Mouse (Mus musculus): ENCODE measurements at regions not wholly inside any gene's neighbourhood (a gene's known extent, or its start where the extent isn't known, plus 50 kb on each side); places are given as distances from the start of the nearest gene placed in this dataset.

GRCm38 (mm10) chr16:58236857-58237256, 171.4 kb upstream of the Dcbld2 start:
- Histone ChIP-seq H3K27ac (replicated peaks; ENCODE audit: low read depth, low read length) (no peak overlapping the region), H3K9ac (ENCODE audit: low read depth, low read length, severe bottlenecking) (no peak overlapping the region), H3K4me2 (replicated peaks; ENCODE audit: low read depth, low read length, severe bottlenecking) (no peak overlapping the region), H3K4me1 (ENCODE audit: control insufficient read depth, insufficient read depth, low read length) (no peaks in the 10 kb centered on the region), H3K4me3 (replicated peaks; ENCODE audit: low read length) (no peak overlapping the region), H3K36me3 (ENCODE audit: control insufficient read depth, insufficient read depth, low read length) (no peaks in the 10 kb centered on the region), H3K27me3 (ENCODE audit: control insufficient read depth, insufficient read depth, low read length) (no peaks in the 10 kb centered on the region), H3K9me3 (ENCODE audit: control insufficient read depth, low read length) (no peaks in the 10 kb centered on the region)
- WGBS = 82% methylated on average over 1 of the region's 1 CpGs
- ATAC-seq (ENCODE audit: low FRiP score, low read depth) (no peak), DNase-seq (ENCODE audit: low spot score) (no peak)
- TF ChIP-seq POLR2A (IDR thresholded peaks at IDR 0.05; ENCODE audit: borderline replicate concordance, extremely low read depth, insufficient read depth, insufficient read length) = no peak

GRCm38 (mm10) chr16:58276281-58276680, 132.0 kb upstream of the Dcbld2 start:
- Histone ChIP-seq H3K9ac (ENCODE audit: low read depth, low read length, severe bottlenecking) (no peak overlapping the region), H3K36me3 (ENCODE audit: control insufficient read depth, insufficient read depth, low read length) (no peaks in the 10 kb centered on the region), H3K27me3 (ENCODE audit: control insufficient read depth, insufficient read depth, low read length) (no peaks in the 10 kb centered on the region), H3K4me1 (ENCODE audit: control insufficient read depth, insufficient read depth, low read length) (no peaks in the 10 kb centered on the region), H3K4me2 (replicated peaks; ENCODE audit: low read depth, low read length, severe bottlenecking) (no peak overlapping the region), H3K9me3 (ENCODE audit: control insufficient read depth, low read length) (no peaks in the 10 kb centered on the region), H3K27ac (replicated peaks; ENCODE audit: low read depth, low read length) (no peak overlapping the region), H3K4me3 (replicated peaks; ENCODE audit: low read length) (no peak overlapping the region)
- ATAC-seq (ENCODE audit: low FRiP score, low read depth) = no peak
- TF ChIP-seq POLR2A (IDR thresholded peaks at IDR 0.05; ENCODE audit: borderline replicate concordance, extremely low read depth, insufficient read depth, insufficient read length) = no peak
- DNase-seq (ENCODE audit: low spot score) = no peak
- 84% methylated on average over 3 of the region's 3 CpGs for WGBS

- no peaks in the 10 kb centered on the region for H3K27me3 ChIP-seq (ENCODE audit: control insufficient read depth, insufficient read depth, low read length)
- no peak overlapping the region for H3K4me3 ChIP-seq (replicated peaks; ENCODE audit: low read length)
- no peak overlapping the region for H3K9ac ChIP-seq (ENCODE audit: low read depth, low read length, severe bottlenecking)
- no peaks in the 10 kb centered on the region for H3K36me3 ChIP-seq (ENCODE audit: control insufficient read depth, insufficient read depth, low read length)
- no peak overlapping the region for H3K4me2 ChIP-seq (replicated peaks; ENCODE audit: low read depth, low read length, severe bottlenecking)
- no peaks in the 10 kb centered on the region for H3K4me1 ChIP-seq (ENCODE audit: control insufficient read depth, insufficient read depth, low read length)
- DNase-seq (ENCODE audit: low spot score) (peak; percentile 57), ATAC-seq (ENCODE audit: low FRiP score, low read depth) (no peak)
- H3K9me3 ChIP-seq (ENCODE audit: control insufficient read depth, low read length) = no peaks in the 10 kb centered on the region
- 24% methylated on average over 3 of the region's 3 CpGs for WGBS
- no peak for TF ChIP-seq POLR2A (IDR thresholded peaks at IDR 0.05; ENCODE audit: borderline replicate concordance, extremely low read depth, insufficient read depth, insufficient read length)
- H3K27ac ChIP-seq (replicated peaks; ENCODE audit: low read depth, low read length) = no peak overlapping the region
Measured at GRCm38 (mm10) chr16:58281474-58281873, 126.8 kb upstream of the Dcbld2 start.

- H3K9me3 ChIP-seq (ENCODE audit: control insufficient read depth, low read length) = no peaks in the 10 kb centered on the region
- DNase-seq (ENCODE audit: low spot score) = no peak
Measured at GRCm38 (mm10) chr16:58294457-58294856, 113.8 kb upstream of the Dcbld2 start.

GRCm38 (mm10) chr16:58295128-58295527, 113.1 kb upstream of the Dcbld2 start:
- H3K36me3 ChIP-seq (ENCODE audit: control insufficient read depth, insufficient read depth, low read length) = no peaks in the 10 kb centered on the region
- 79% methylated on average over 1 of the region's 1 CpGs for WGBS
- ATAC-seq (ENCODE audit: low FRiP score, low read depth) (no peak), DNase-seq (ENCODE audit: low spot score) (no peak)
- no peaks in the 10 kb centered on the region for H3K4me1 ChIP-seq (ENCODE audit: control insufficient read depth, insufficient read depth, low read length)
- no peak overlapping the region for H3K9ac ChIP-seq (ENCODE audit: low read depth, low read length, severe bottlenecking)
- no peaks in the 10 kb centered on the region for H3K9me3 ChIP-seq (ENCODE audit: control insufficient read depth, low read length)
- TF ChIP-seq POLR2A (IDR thresholded peaks at IDR 0.05; ENCODE audit: borderline replicate concordance, extremely low read depth, insufficient read depth, insufficient read length) = no peak
- H3K4me3 ChIP-seq (replicated peaks; ENCODE audit: low read length) = no peak overlapping the region
- no peaks in the 10 kb centered on the region for H3K27me3 ChIP-seq (ENCODE audit: control insufficient read depth, insufficient read depth, low read length)
- no peak overlapping the region for H3K27ac ChIP-seq (replicated peaks; ENCODE audit: low read depth, low read length)
- no peak overlapping the region for H3K4me2 ChIP-seq (replicated peaks; ENCODE audit: low read depth, low read length, severe bottlenecking)

More at GRCm38 (mm10) chr16:58294457-58294856, 113.8 kb upstream of the Dcbld2 start:
- TF ChIP-seq POLR2A (IDR thresholded peaks at IDR 0.05; ENCODE audit: borderline replicate concordance, extremely low read depth, insufficient read depth, insufficient read length) = no peak
- Histone ChIP-seq H3K36me3 (ENCODE audit: control insufficient read depth, insufficient read depth, low read length) (no peaks in the 10 kb centered on the region), H3K4me1 (ENCODE audit: control insufficient read depth, insufficient read depth, low read length) (no peaks in the 10 kb centered on the region), H3K4me3 (replicated peaks; ENCODE audit: low read length) (no peak overlapping the region), H3K4me2 (replicated peaks; ENCODE audit: low read depth, low read length, severe bottlenecking) (no peak overlapping the region), H3K27ac (replicated peaks; ENCODE audit: low read depth, low read length) (no peak overlapping the region), H3K27me3 (ENCODE audit: control insufficient read depth, insufficient read depth, low read length) (no peaks in the 10 kb centered on the region), H3K9ac (ENCODE audit: low read depth, low read length, severe bottlenecking) (no peak overlapping the region)
- WGBS = 76% methylated on average over 3 of the region's 3 CpGs
- ATAC-seq (ENCODE audit: low FRiP score, low read depth) = no peak

- ATAC-seq (ENCODE audit: low FRiP score, low read depth) = peak; percentile 64
- WGBS = 19% methylated on average over 4 of the region's 4 CpGs
Measured at GRCm38 (mm10) chr16:58299495-58299894, 108.7 kb upstream of the Dcbld2 start.

More at GRCm38 (mm10) chr16:58299495-58299894, 108.7 kb upstream of the Dcbld2 start:
- Histone ChIP-seq H3K27me3 (ENCODE audit: control insufficient read depth, insufficient read depth, low read length) (no peaks in the 10 kb centered on the region), H3K4me3 (replicated peaks; ENCODE audit: low read length) (no peak overlapping the region), H3K9me3 (ENCODE audit: control insufficient read depth, low read length) (no peaks in the 10 kb centered on the region), H3K4me1 (ENCODE audit: control insufficient read depth, insufficient read depth, low read length) (no peaks in the 10 kb centered on the region), H3K36me3 (ENCODE audit: control insufficient read depth, insufficient read depth, low read length) (no peaks in the 10 kb centered on the region), H3K9ac (ENCODE audit: low read depth, low read length, severe bottlenecking) (no peak overlapping the region), H3K27ac (replicated peaks; ENCODE audit: low read depth, low read length) (no peak overlapping the region), H3K4me2 (replicated peaks; ENCODE audit: low read depth, low read length, severe bottlenecking) (no peak overlapping the region)
- TF ChIP-seq POLR2A (IDR thresholded peaks at IDR 0.05; ENCODE audit: borderline replicate concordance, extremely low read depth, insufficient read depth, insufficient read length) = no peak
- DNase-seq (ENCODE audit: low spot score) = peak; percentile 75

Data from limb, embryonic 14.5 days (tissue).